Comparison of ENCODE assay signal across 12 mouse cellular contexts in the genomic region with DNA sequence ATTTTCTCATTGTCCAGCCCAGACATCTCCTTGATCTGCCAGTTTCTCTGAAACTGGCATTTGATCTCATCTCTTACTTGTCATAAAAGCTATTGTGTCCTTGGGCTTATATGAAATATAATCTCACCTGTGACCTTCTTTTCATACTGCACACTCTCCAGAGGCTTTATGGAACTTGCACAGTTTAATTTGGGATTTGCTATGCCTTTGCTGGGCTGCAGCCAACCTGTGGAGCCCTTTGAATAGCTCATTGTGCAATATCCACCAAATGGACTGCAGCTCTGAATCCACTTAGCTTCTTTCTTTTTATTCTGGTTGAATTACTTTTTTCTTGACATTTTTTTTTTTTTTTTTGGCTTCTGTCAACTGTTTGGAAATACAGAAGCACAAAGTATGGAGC. TPM values are rescaled to one million over a fixed set of nuclear protein-coding genes. Genes with fewer than 3 reads are reported as not detected.
DNase-seq lines count a peak whose midpoint lies in the region; ATAC-seq lines count a peak whose summit lies in the region.
"Had no signal": no experiment of that assay in that cellular context is flagged by ENCODE, and none has a peak within 500 bp of the region (broad histone marks: within the 10 kb centered on the region; RNA-seq: fewer than 3 reads in every experiment).

No protein-coding gene starts in this region.

- H3K4me1 ChIP-seq in forebrain, embryonic 15.5 days, result peaks cover 3% of the 10 kb centered on the region; the same call in 1 of the 2 replicates
- H3K4me1 ChIP-seq in forebrain, embryonic 10.5 days, result peaks cover 18% of the 10 kb centered on the region

- H3K9ac ChIP-seq in forebrain, embryonic 15.5 days (replicated peaks), result no peak overlapping the region

- no peaks in the 10 kb centered on the region for H3K9me3 ChIP-seq in forebrain, embryonic 15.5 days
- H3K9me3 ChIP-seq in forebrain, embryonic 10.5 days, result no peaks in the 10 kb centered on the region

- no peak for DNase-seq in forebrain, embryonic 10.5 days (ENCODE audit: extremely low spot score, low spot score)
- DNase-seq in ovary, postnatal 36 days (ENCODE audit: low spot score), result peak; percentile 9
- no peak for DNase-seq in ovary, postnatal 14 days (ENCODE audit: low spot score)
- DNase-seq in lung, postnatal 25 days (ENCODE audit: low spot score), result peak; percentile 27
- DNase-seq in testis, postnatal 14 days (ENCODE audit: low spot score), result no peak
- DNase-seq in right cerebral cortex, adult 18-20 months, result no peak
- DNase-seq: cerebellum, adult 18-20 months; heart, postnatal 10 days had no signal

- no peaks in the 10 kb centered on the region for H3K27me3 ChIP-seq in forebrain, embryonic 15.5 days
- peaks cover 27% of the 10 kb centered on the region for H3K27me3 ChIP-seq in forebrain, embryonic 10.5 days (ENCODE audit: poor library complexity, severe bottlenecking)
- H3K27me3 ChIP-seq: Patski had no signal

- ATAC-seq in forebrain, embryonic 15.5 days (replicated peaks), result peak; percentile 58; the same call in 1 of the 2 replicates
- ATAC-seq: CD4-positive, CD25-positive, alpha-beta regulatory T cell, adult 4 months; inflammation-experienced regulatory T-cells, adult 6 months; Patski had no signal

- no peaks in the 10 kb centered on the region for H3K36me3 ChIP-seq in forebrain, embryonic 15.5 days
- no peaks in the 10 kb centered on the region for H3K36me3 ChIP-seq in forebrain, embryonic 10.5 days (replicated peaks)

- no peak overlapping the region for H3K4me3 ChIP-seq in forebrain, embryonic 15.5 days
- no peak overlapping the region for H3K4me3 ChIP-seq in forebrain, embryonic 10.5 days

- H3K4me2 ChIP-seq in forebrain, embryonic 15.5 days (replicated peaks), result no peak overlapping the region

- H3K27ac ChIP-seq in forebrain, embryonic 15.5 days (replicated peaks), result no peak overlapping the region
- H3K27ac ChIP-seq in forebrain, embryonic 10.5 days, result no peak overlapping the region

RNA-seq across cellular contexts. Expression of gene Siah2, which starts 37.3 kb away (rescaled TPM):
- polyA plus RNA-seq in forebrain, embryonic 15.5 days (2015; fragmentation: Nextera tagmentation; extraction: Ambion mirVana), result 7.0 and 8.1 TPM in 2 replicates
- 2.0 and 2.7 TPM in 2 replicates for polyA plus RNA-seq in forebrain, embryonic 10.5 days (2016; fragmentation: Nextera tagmentation; extraction: Ambion mirVana)

Comparison
In these comparisons a context has a peak if more than half of its experiments do, and no peak if none do; other contexts are left out.
1. DNase-seq: peak in ovary, postnatal 36 days (single experiment) and lung, postnatal 25 days (single experiment); none in forebrain, embryonic 10.5 days (single experiment), ovary, postnatal 14 days (single experiment), testis, postnatal 14 days (single experiment) and right cerebral cortex, adult 18-20 months (single experiment).